Mouse (Mus musculus) hindbrain, embryonic 16.5 days (tissue): ENCODE data around the gene Slc34a3. TPM values are rescaled to one million over a fixed set of nuclear protein-coding genes. Genes with fewer than 3 reads are reported as not detected.

ENCODE experiments used
- ATAC-seq: fragments of 200-750 bp; cut with Nextera tagmentation; 2 replicates; pipeline ENCODE4 v1.8.0; 2017; ENCODE audit warnings: moderate TSS enrichment, moderate library complexity
- H3K27ac ChIP-seq: fragments of 300-500 bp; sonication (generic); 2 replicates; pipeline ENCODE4 v1.5.1; 2014; ENCODE audit warnings: low read depth, mild to moderate bottlenecking, control low read depth, low read length, moderate library complexity
- H3K27me3 ChIP-seq: fragments of 300-500 bp; sonication (generic); replicated peaks from 2 replicates; pipeline ENCODE4 v1.6.1; 2014; ENCODE audit warnings: low read length; ENCODE audit not compliant: control insufficient read depth, insufficient read depth
- H3K36me3 ChIP-seq: fragments of 300-500 bp; sonication (generic); 2 replicates; pipeline ENCODE4 v1.6.1; 2014; ENCODE audit warnings: mild to moderate bottlenecking, low read length, moderate library complexity, mixed read lengths; ENCODE audit not compliant: control insufficient read depth, insufficient read depth
- H3K4me1 ChIP-seq: fragments of 300-500 bp; sonication (generic); 2 replicates; pipeline ENCODE4 v1.6.1; 2014; ENCODE audit warnings: low read depth, low read length; ENCODE audit not compliant: control insufficient read depth, insufficient read depth
- H3K4me2 ChIP-seq: fragments of 300-500 bp; sonication (generic); 2 replicates; pipeline ENCODE4 v1.6.1; 2014; ENCODE audit warnings: mild to moderate bottlenecking, low read length, control low read depth, moderate library complexity
- H3K4me3 ChIP-seq: fragments of 300-500 bp; sonication (generic); 2 replicates; pipeline ENCODE4 v1.5.1; 2014; ENCODE audit warnings: mild to moderate bottlenecking, low read length, control low read depth, moderate library complexity
- H3K9ac ChIP-seq: fragments of 300-500 bp; sonication (generic); 2 replicates; pipeline ENCODE4 v1.6.1; 2014; ENCODE audit warnings: low read depth, mild to moderate bottlenecking, control low read depth, low read length, moderate library complexity
- H3K9me3 ChIP-seq: fragments of 300-500 bp; sonication (generic); 2 replicates; pipeline ENCODE4 v1.6.1; 2014; ENCODE audit warnings: mild to moderate bottlenecking, low read length, moderate library complexity; ENCODE audit not compliant: control insufficient read depth
- WGBS: fragments of 180-500 bp; shearing (Covaris S2); extraction: QIAGEN DNeasy Blood & Tissue Kit; methylation state at CpG from one replicate; pipeline ENCODE4 v1.1.7; 2014; 5-methylcytosine and 5-hydroxymethylcytosine counted together
- polyA plus RNA-seq: library from polyadenylated mRNA; unstranded; fragments of >200 nt; fragmentation: Nextera tagmentation; extraction: Ambion mirVana; gene quantifications from 2 replicates; pipeline ENCODE4 v1.2.1, GENCODE M21; 2015

Gene Slc34a3
- polyA plus RNA-seq, 1 experiment from 2014 or later: not detected

DNA sequence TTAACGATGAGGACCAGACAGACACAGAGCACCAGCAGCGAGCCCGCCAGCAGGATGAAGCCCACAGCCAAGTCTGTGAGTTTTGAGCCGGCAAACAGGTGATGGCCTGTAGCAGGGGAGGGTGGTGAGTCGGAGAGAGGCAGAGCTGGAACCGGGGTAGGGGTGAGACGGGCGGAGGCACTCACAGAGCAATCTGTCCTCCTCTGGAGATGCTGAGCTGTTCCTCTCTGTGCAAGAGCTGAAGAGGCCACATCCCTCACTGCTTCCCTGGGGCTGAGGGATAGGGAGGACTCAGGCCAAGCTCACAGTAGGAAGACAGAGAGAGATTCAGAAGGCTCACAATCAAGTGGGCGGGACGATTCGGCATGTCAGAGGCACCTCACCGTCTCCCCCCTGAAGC lies 3.1 kb downstream of the Slc34a3 start:
- Histone ChIP-seq H3K4me2 (no peak overlapping the region), H3K27me3 (0 out of 2 replicates have a peak, but pooled peaks cover 2% of the 10 kb centered on the region), H3K9ac (no peak overlapping the region), H3K36me3 (no peaks in the 10 kb centered on the region), H3K27ac (no peak overlapping the region), H3K4me3 (no peak overlapping the region), H3K9me3 (no peaks in the 10 kb centered on the region), H3K4me1 (peaks cover 3% of the 10 kb centered on the region; the same call in 1 of the 2 replicates)
- ATAC-seq: no peak
- 51% methylated on average over 12 of the region's 12 CpGs for WGBS

DNA sequence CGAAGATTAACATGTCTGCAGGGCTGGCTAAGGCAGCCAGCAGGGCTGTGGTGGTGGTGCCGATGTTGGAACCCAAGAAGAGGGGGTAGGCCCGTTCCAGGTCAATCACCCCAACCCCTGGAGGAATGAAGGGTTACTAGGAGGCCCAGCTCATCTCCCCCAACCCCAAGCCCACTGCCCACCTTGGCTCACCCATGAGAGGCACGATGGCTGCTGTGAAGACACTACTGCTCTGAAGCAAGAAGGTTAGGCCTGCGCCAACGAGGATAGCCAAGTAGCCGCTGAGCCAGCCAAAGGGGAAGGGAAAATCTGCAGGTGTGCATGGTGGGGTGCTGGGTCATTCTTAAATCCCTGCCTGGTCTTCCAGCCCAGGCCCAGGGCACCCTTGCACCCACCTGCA lies 3.6 kb downstream of the Slc34a3 start:
- H3K9me3 ChIP-seq: no peaks in the 10 kb centered on the region
- ATAC-seq: no peak
- H3K9ac ChIP-seq: no peak overlapping the region
- no peak overlapping the region for H3K4me3 ChIP-seq
- H3K27ac ChIP-seq: no peak overlapping the region
- H3K27me3 ChIP-seq: 0 out of 2 replicates have a peak, but pooled peaks cover 2% of the 10 kb centered on the region
- 90% methylated on average over 7 of the region's 7 CpGs for WGBS
- no peak overlapping the region for H3K4me2 ChIP-seq
- H3K4me1 ChIP-seq: peaks cover 5% of the 10 kb centered on the region
- no peaks in the 10 kb centered on the region for H3K36me3 ChIP-seq

DNA sequence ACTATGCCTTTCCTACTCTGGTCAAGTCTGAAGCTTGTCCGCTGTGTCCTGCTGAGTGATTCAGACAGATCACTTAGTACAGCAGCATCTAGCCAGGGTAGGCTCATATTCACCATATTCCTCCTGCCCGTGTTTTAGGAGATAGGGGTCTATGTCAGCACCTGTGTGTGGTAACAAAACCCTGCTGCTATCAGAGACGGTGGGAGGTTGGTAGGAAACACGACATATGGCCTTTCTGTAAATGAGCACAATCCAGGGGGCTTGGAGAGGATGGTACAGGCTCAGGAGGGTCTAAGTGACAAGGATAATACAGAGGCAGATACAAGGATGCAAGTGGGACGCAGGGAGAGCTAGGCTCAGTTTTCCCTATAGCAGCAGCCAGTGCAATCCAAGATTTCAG lies 4.6 kb downstream of the Slc34a3 start:
- no peaks in the 10 kb centered on the region for H3K36me3 ChIP-seq
- ATAC-seq: no peak
- H3K4me3 ChIP-seq: no peak overlapping the region
- H3K9ac ChIP-seq: no peak overlapping the region
- H3K9me3 ChIP-seq: no peaks in the 10 kb centered on the region
- no peak overlapping the region for H3K4me2 ChIP-seq
- peaks cover 7% of the 10 kb centered on the region for H3K4me1 ChIP-seq
- 0 out of 2 replicates have a peak, but pooled peaks cover 2% of the 10 kb centered on the region for H3K27me3 ChIP-seq
- H3K27ac ChIP-seq: no peak overlapping the region
- WGBS: 80% methylated on average over 5 of the region's 5 CpGs

DNA sequence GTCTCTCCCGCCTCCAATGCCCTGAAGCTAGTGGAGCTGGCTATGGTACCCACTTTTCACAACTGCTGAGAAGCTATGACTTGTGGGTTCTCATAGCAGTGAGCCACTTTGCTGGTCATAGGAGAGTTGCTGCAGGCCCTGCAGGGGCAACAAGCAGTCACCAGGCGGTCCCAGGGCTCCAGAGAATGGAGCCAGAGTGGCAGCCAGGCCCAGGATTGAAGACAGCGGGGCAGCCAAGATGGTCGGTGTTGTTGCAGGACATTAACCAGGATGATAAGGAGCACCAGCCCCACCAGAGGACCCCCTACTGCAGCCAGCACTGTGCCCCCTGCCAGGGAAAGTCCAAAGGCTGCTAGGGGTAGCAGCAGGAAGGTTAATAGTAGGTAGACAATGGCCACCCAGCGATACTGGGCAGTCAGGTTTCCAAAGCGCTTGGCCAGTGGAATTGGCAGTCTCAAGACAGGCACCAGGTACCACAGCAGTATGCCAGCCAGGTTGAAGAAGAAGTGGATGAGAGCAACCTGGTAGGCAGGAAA lies 5.1 kb downstream of the Slc34a3 start:
- no peak for ATAC-seq
- 0 out of 2 replicates have a peak, but pooled peaks cover 2% of the 10 kb centered on the region for H3K27me3 ChIP-seq
- no peaks in the 10 kb centered on the region for H3K9me3 ChIP-seq
- no peak overlapping the region for H3K4me3 ChIP-seq
- 68% methylated on average over 6 of the region's 6 CpGs for WGBS
- H3K4me2 ChIP-seq: no peak overlapping the region
- H3K27ac ChIP-seq: no peak overlapping the region
- H3K9ac ChIP-seq: peak overlapping the region; percentile 25; the same call in 1 of the 2 replicates
- H3K4me1 ChIP-seq: peaks cover 7% of the 10 kb centered on the region
- H3K36me3 ChIP-seq: no peaks in the 10 kb centered on the region

DNA sequence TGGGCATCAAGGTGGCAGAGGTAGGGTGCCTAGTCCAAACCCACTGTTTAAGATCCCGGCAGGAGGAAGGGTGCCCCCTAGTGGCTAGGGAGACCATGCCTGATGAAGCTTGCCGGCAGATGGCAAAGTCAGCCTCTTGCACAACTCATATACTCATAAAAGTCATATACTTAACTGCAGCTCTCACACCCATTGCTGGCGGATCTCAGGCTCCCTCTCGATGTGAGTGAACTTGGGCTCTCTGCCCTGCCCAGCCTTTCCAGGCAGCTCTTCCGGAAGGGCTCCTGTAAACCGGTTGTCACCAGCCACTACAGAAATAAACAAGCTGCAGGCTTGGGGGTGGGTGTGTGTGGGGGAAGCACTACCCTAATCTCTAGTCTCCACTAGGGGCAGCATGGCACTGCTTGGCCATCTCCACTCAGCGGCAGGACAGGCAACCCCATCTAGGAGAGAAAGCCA lies 5.7 kb downstream of the Slc34a3 start:
- no peak overlapping the region for H3K9ac ChIP-seq

DNA sequence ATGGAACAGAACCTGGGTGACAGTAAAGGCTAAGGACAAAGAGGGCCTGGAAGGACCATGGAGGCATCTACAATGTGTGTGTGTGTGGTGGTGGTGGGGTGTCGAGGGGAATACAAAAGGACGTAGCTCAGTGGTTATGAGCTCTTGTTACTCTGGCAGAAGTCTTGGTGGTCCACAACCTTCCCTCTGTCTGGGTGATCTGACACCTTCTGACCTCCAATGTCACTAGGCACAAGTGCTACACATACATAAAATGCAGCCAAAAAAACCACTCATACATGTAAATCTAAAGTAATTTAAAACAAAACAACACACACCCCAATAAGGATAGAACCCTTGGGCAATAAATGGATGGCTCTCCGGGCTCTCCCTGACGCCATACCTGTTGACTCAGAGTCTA lies 6.8 kb downstream of the Slc34a3 start:
- no peak overlapping the region for H3K9ac ChIP-seq
- peaks cover 14% of the 10 kb centered on the region for H3K4me1 ChIP-seq
- no peaks in the 10 kb centered on the region for H3K27me3 ChIP-seq
- H3K4me2 ChIP-seq: no peak overlapping the region
- H3K9me3 ChIP-seq: no peaks in the 10 kb centered on the region
- H3K4me3 ChIP-seq: no peak overlapping the region
- H3K27ac ChIP-seq: no peak overlapping the region
- 89% methylated on average over 4 of the region's 4 CpGs for WGBS
- H3K36me3 ChIP-seq: no peaks in the 10 kb centered on the region
- no peak for ATAC-seq

More for the DNA sequence above, 5.7 kb downstream of the Slc34a3 start:
- Histone ChIP-seq H3K4me1 (peaks cover 10% of the 10 kb centered on the region), H3K27ac (peak overlapping the region; percentile 74), H3K36me3 (no peaks in the 10 kb centered on the region), H3K4me2 (peak overlapping the region; percentile 54), H3K4me3 (peak overlapping the region; percentile 27), H3K9me3 (no peaks in the 10 kb centered on the region), H3K27me3 (0 out of 2 replicates have a peak, but pooled peaks cover 2% of the 10 kb centered on the region)
- 0% methylated on average over 7 of the region's 7 CpGs for WGBS
- no peak for ATAC-seq

DNA sequence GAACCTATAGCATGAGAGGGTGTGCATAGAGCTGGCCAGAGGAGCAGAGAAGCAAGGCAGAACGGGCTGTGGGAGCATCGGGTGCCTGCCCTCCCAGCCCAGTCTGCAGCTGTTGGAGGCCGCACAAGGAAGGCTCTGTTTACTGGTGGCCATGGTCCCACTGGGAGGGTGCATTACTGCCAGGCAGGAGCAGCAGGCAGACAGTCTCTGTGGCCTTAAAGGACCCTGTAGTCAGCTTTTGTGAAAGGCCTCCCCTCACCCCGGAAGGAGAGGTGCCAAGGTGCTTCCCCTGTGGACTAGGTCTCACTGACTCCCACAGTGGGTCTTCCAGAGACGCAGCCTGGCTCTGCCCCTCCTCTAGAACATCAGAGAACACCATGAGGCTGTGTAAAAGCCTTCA lies 7.3 kb downstream of the Slc34a3 start:
- no peak overlapping the region for H3K4me3 ChIP-seq
- H3K9me3 ChIP-seq: no peaks in the 10 kb centered on the region
- H3K27me3 ChIP-seq: no peaks in the 10 kb centered on the region
- peaks cover 14% of the 10 kb centered on the region for H3K4me1 ChIP-seq
- 0 out of 2 replicates have a peak, but pooled peaks cover under 1% of the 10 kb centered on the region for H3K36me3 ChIP-seq
- no peak overlapping the region for H3K27ac ChIP-seq
- no peak overlapping the region for H3K9ac ChIP-seq
- WGBS: 77% methylated on average over 5 of the region's 5 CpGs
- no peak overlapping the region for H3K4me2 ChIP-seq
- no peak for ATAC-seq

DNA sequence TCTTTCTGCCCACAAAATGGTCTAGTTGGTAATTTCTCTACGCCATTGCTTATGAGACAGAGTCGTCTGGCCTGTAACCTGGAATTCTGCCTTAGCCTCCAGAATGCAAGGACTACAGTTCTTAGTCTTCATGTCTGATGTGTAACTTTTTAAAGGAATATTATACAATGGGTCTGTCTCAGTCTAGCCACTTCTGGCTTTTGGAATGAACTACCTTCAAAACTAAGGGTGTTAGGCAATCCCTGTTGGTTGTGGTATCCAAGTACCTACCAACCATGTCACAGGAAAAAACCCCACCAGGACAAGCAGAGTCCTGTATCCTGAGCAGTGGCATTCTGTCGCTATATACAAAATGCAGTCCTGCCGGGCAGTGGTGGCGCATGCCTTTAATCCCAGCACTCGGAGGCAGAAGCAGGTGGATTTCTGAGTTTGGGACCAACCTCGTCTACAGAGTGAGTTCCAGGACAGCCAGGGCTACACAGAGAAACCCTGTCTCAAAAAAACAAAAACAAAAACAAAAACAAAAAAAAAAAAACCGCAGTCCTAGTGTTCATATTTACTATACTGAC lies 8.3 kb downstream of the Slc34a3 start:
- Histone ChIP-seq H3K36me3 (peaks cover 3% of the 10 kb centered on the region; the same call in 1 of the 2 replicates), H3K4me2 (peak overlapping the region; percentile 56; the same call in 1 of the 2 replicates), H3K9ac (no peak overlapping the region), H3K4me3 (no peak overlapping the region), H3K27me3 (no peaks in the 10 kb centered on the region), H3K4me1 (peaks cover 14% of the 10 kb centered on the region), H3K27ac (peak overlapping the region; percentile 98), H3K9me3 (no peaks in the 10 kb centered on the region)
- no peak for ATAC-seq
- 74% methylated on average over 8 of the region's 8 CpGs for WGBS
